Mouse (Mus musculus): Measurements from ENCODE around the gene Nbea.

Gene Nbea

GRCm38 (mm10) chr3:55751363-55751762 lies 432.1 kb downstream of the Nbea start:
- DNase-seq (ENCODE audit: low spot score) = no peak

- no peak for DNase-seq (ENCODE audit: low spot score)
Observed at GRCm38 (mm10) chr3:55750445-55751065, 432.9 kb downstream of the Nbea start.

- DNase-seq (ENCODE audit: low spot score) = no peak
Observed at GRCm38 (mm10) chr3:55743885-55744284, 439.6 kb downstream of the Nbea start.

- no peak for DNase-seq (ENCODE audit: low spot score)
Observed at GRCm38 (mm10) chr3:55742654-55743053, 440.8 kb downstream of the Nbea start.

- DNase-seq (ENCODE audit: low spot score) = no peak
Observed at GRCm38 (mm10) chr3:55742218-55742617, 441.3 kb downstream of the Nbea start.

GRCm38 (mm10) chr3:55741428-55741827 lies 442.1 kb downstream of the Nbea start:
- no peak for DNase-seq (ENCODE audit: low spot score)

GRCm38 (mm10) chr3:55733665-55734064 lies 449.8 kb downstream of the Nbea start:
- DNase-seq (ENCODE audit: low spot score) = no peak

GRCm38 (mm10) chr3:55730549-55730948 lies 453.0 kb downstream of the Nbea start:
- no peak for DNase-seq (ENCODE audit: low spot score)

- DNase-seq (ENCODE audit: low spot score) = no peak
Observed at GRCm38 (mm10) chr3:55730142-55730541, 453.4 kb downstream of the Nbea start.

- no peak for DNase-seq (ENCODE audit: low spot score)
Observed at GRCm38 (mm10) chr3:55714260-55714659, 469.2 kb downstream of the Nbea start.

- DNase-seq (ENCODE audit: low spot score) = no peak
Observed at GRCm38 (mm10) chr3:55713856-55714255, 469.6 kb downstream of the Nbea start.

GRCm38 (mm10) chr3:55710300-55710699 lies 473.2 kb downstream of the Nbea start:
- DNase-seq (ENCODE audit: low spot score) = no peak

GRCm38 (mm10) chr3:55701632-55702031 lies 481.9 kb downstream of the Nbea start:
- no peak for DNase-seq (ENCODE audit: low spot score)

GRCm38 (mm10) chr3:55697174-55697573 lies 486.3 kb downstream of the Nbea start:
- no peak for DNase-seq (ENCODE audit: low spot score)

- DNase-seq (ENCODE audit: low spot score) = no peak
Observed at GRCm38 (mm10) chr3:55693073-55693472, 490.4 kb downstream of the Nbea start.

- DNase-seq (ENCODE audit: low spot score) = no peak
Observed at GRCm38 (mm10) chr3:55688098-55688497, 495.4 kb downstream of the Nbea start.

- DNase-seq (ENCODE audit: low spot score) = no peak
Observed at GRCm38 (mm10) chr3:55686993-55687392, 496.5 kb downstream of the Nbea start.

GRCm38 (mm10) chr3:55685627-55686026 lies 497.9 kb downstream of the Nbea start:
- DNase-seq (ENCODE audit: low spot score) = no peak

- no peak for DNase-seq (ENCODE audit: low spot score)
Observed at GRCm38 (mm10) chr3:55684892-55685291, 498.6 kb downstream of the Nbea start.

GRCm38 (mm10) chr3:55677691-55678090 lies 505.8 kb downstream of the Nbea start:
- DNase-seq (ENCODE audit: low spot score) = no peak

GRCm38 (mm10) chr3:55674185-55674584 lies 509.3 kb downstream of the Nbea start:
- no peak for DNase-seq (ENCODE audit: low spot score)

GRCm38 (mm10) chr3:55667048-55667447 lies 516.5 kb downstream of the Nbea start:
- DNase-seq (ENCODE audit: low spot score) = no peak

GRCm38 (mm10) chr3:55665928-55666327 lies 517.6 kb downstream of the Nbea start:
- no peak for DNase-seq (ENCODE audit: low spot score)

GRCm38 (mm10) chr3:55664713-55665112 lies 518.8 kb downstream of the Nbea start:
- DNase-seq (ENCODE audit: low spot score) = no peak

All from c-Kit-positive CD71-positive TER-119-positive erythroid progenitor cells, embryonic 14.5 days (primary cell).